Mouse (Mus musculus) MEL-GATA-1-ER (cell line): ENCODE data around the gene Syne3.

Source experiments
- DNase-seq: peaks from one replicate; pipeline ENCODE4 v3.0.0-alpha.2; 2012; ENCODE audit warnings: low read depth; ENCODE audit errors: extremely low read depth

Syne3 gene

DNA sequence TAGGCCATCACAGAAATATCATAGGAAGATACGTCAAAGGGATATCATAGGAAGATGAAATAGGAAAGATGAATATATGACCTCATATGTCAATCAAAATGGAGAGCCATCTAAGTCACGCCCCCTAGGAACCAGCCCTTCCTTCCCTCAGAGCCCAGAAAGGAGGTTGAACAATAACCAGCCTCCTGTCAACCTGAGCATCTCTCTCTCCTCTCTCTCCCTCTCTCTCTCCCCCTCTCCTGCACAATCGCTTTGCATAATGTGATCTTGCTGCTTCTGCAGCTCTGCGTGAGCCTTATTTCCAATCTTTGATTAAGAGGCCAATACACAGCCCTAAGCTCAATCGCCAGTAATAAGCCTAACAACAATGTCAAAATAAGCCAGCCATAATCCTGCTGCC, 84.6 kb downstream of the Syne3 start:
- DNase-seq, result no peak

DNA sequence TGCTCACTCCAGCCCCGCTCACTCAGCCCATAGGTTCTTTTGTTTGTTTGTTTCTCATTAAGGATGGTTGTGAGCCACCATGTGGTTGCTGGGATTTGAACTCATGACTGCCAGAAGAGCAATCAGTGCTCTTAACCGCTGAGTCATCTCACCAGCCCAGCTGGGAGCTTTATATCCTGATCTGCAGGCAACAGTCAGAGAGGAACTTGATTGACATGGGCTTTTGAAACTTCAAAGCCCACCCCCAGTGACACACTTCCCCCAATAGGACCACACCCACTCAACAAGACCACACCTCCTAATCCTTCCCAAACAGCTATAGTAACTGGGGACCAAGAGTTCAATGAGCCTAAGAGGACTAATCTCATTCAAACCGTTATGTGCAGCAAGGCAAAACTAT, 85.1 kb downstream of the Syne3 start:
- no peak for DNase-seq

DNA sequence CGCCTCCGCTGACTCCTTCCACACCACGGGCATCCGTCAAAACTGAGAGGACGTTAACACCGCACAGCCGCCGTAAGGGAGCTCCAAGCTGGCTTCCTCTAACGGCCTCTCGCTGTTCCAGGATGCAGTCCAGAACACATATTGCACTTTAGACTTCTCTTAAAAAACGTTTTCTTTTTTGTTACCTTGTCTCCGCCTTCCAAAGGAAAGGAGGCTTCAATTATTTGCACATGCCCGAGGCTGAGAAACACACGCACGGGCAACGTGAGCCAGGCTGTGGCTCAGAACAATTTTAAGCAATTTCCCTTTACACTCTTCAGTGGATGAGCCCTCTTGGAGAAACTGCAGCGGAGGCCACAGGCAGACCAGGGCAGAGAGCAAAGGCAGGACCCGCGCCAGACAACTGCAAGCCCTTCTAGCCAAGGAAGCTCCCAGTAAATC, 85.6 kb downstream of the Syne3 start:
- DNase-seq, result no peak

DNA sequence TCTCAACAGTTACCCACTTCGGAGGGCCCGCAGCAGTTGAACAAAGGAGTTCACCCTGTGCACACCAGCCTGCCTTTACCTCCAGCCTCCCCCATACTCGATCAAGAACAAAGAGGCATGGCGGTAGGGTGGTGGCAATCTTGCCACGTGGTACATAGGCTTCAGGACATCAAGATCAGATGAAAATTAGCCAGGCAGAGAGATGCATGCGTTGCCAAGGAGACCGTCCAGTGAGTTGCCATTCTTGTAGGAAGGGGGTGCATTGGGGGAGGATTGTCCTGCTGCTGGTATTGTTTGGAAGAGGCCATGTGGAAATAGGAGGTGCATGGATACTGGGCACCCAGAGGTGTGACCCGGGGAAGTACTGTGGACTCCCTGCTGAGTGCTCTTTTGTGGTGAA, 87.0 kb downstream of the Syne3 start:
- no peak for DNase-seq

DNA sequence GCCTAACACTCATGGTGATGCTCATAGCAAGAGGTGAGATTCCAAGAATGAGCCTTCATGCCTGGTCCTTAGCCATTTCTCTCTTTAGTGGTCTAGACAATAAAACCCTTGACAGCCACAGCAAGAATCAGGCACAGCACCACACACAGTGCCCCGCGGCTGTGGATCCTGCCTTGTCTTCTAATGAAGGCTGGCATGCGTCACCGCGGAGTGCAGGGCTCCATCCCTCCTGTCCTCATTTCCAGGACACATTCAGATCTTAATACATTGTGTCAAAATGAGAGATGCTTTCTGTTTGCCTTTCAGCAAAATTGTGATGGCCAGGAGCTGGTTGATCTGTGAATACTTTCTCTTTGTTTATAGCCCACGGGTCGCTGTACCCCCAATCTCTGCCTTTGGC, 88.5 kb downstream of the Syne3 start:
- DNase-seq, result no peak

DNA sequence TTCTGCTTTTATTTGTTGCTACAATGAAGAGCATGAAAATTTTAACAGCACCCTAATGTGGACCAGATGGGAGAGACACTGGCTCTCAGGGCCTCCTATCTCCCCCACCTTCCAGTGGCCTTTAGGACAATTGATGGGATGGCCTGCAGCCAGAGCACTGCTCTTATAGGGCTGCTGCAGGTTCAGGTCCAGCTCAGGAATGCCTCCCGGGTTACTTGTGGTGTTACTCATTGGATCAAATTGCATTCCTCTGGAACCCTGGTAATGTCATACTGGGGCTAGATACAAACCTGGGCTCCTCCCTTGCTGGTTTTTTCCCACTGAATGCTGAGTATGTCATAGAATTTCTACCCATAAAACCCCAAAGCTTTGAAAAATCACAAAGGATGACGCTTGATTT, 90.4 kb downstream of the Syne3 start:
- no peak for DNase-seq

DNA sequence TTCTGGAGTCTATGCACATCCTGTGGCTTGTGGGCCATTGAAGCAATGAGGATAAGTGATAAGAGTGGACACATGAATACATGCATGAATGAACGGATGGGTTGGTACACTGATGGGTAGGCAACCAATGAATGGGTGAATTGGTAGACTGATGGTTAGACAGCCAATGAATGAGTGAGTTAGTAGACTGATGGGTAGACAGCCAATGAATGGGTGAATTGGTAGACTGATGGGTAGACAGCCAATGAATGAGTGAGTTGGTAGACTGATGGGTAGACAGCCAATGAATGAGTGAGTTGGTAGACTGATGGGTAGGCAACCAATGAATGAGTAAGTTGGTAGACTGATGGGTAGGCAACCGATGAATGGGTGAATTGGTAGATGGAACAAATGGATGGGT, 91.7 kb downstream of the Syne3 start:
- no peak for DNase-seq

- no peak for DNase-seq
Measured at GRCm38 (mm10) chr12:104917297-104917696, 92.3 kb downstream of the Syne3 start.

DNA sequence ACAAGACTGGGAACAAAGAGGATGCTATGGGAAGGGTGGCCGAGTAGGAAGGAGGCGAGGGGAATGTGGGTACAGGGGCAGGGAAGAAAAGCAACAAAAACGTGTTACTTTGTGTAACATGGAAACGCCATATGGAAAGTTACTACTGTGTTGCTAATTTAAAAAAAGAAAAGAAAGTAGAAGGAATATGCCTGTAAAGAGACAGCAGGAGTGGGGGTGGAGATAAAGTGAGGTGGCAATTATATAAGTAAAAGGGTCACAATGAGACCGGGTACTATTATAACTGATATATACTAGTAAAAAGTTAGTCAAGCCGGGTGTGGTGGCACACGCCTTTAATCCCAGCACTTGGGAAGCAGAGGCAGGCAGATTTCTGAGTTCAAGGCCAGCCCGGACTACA, 92.8 kb downstream of the Syne3 start:
- no peak for DNase-seq

DNA sequence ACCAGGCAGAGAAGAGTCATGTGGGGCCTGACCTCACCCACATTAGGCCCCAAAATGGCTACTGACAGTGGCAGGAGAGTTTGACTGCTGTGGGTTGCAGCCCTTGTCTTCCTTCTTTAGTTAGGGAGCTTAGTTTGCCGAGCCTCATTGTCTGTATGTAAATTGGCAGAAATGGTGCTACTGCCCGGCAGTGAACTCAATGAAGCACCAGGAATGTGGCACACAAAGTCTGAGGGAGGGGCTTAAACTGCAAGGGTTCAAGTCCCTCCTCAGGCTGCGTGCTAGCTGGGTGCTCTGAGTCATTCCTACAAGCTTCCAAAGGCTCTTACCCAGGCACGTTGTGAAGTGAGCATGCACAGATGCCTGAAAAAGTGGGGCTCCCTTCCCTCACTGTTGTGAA, 93.9 kb downstream of the Syne3 start:
- no peak for DNase-seq

DNA sequence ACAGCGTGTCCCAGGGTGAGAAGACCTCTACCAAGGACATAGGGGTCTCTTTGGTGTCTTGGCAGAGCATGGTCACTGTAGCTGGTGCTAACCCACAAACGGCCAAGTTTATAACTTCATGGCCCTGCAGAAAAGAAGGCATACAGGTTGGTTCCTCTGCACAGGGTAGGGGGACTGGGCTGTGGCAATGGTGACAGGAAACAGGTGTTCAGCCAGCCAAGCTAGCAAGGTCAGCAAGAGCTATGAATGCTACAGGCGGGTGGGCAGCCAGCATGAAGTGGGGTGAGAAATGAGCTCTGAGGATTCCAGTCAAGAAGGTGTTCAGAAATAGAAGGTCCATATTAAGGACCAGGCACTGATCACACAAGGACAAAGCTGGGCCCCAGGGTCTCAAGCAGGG, 96.6 kb downstream of the Syne3 start:
- DNase-seq, result no peak

- DNase-seq, result no peak
Measured at GRCm38 (mm10) chr12:104912281-104912933, 97.2 kb downstream of the Syne3 start.

- no peak for DNase-seq
Measured at GRCm38 (mm10) chr12:104909750-104910149, 99.9 kb downstream of the Syne3 start.

- no peak for DNase-seq
Measured at GRCm38 (mm10) chr12:104908986-104909385, 100.6 kb downstream of the Syne3 start.

- peak; percentile 54 for DNase-seq
Measured at GRCm38 (mm10) chr12:104908024-104908781, 101.4 kb downstream of the Syne3 start.

- DNase-seq, result no peak
Measured at GRCm38 (mm10) chr12:104907133-104907532, 102.5 kb downstream of the Syne3 start.

DNA sequence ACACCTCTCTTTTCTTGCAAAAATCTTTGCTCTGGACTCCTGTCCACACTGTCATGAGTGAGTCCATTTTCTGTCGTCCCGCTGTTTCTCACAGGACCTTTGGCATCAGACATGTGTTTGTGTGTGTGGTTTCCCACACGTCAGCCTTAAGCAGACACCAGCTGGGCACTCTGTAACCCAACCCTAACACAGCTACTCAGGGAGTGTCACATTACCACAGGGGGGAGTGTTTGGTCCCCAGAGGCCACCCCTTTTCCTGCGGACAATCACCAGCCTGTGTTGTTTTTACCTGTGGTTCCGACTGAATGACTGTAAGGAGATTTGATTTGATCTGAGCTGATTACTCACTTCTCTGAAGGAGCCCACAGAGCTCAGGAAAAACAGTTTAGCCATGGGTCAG, 105.5 kb downstream of the Syne3 start:
- DNase-seq, result no peak

GRCm38 (mm10) chr12:104902392-104903053, 107.1 kb downstream of the Syne3 start:
- no peak for DNase-seq

DNA sequence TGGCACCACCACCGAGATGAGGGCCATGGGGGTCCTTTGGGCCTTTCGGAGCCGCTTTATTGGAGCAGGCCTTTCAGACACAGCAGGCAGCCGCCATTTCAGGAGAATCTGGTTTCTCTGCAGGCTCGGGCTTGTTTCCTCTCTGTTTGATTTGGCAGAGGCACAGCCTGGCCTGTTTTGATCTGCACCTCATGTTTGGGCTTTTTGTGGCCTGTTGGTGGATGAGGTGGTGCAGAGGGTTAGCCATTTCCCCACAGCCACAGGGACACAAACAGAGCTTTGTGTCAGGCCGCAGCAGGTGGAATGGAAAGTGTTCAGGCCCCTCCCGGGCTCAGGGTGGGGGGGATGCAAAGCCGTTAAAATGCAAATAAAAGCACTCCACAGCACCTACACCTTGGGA, 108.3 kb downstream of the Syne3 start:
- no peak for DNase-seq

- DNase-seq, result no peak
Measured at GRCm38 (mm10) chr12:104899835-104900234, 109.8 kb downstream of the Syne3 start.

GRCm38 (mm10) chr12:104899161-104899560, 110.4 kb downstream of the Syne3 start:
- DNase-seq, result no peak

DNA sequence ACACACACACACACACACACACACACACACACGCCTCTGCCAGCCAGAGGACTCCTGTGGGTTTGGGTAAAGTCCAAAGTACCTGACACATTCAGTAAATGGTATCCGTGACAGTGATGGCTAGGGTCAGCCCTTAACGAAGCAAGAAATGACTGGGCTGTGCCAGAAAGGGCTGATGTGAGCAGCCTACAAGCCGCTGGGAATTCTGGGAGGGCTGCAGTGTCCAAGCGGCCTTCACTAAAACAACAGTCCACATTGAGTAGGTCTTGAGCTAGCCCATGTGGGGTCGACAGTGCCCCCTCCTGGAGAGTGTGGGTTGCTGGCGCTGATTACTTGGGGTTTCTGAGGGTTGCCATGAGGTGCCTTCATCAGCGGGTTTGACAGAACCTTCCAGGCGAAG, 110.9 kb downstream of the Syne3 start:
- no peak for DNase-seq
